Mouse (Mus musculus) liver, embryonic 14.5 days (tissue): ENCODE measurements around the gene Plekhb1.

ENCODE experiments used
- CTCF ChIP-seq: IDR thresholded peaks from 2 replicates; pipeline ENCODE4 v1.5.1; 2016; ENCODE audit warnings: antibody characterized with exemption, low read depth, control low read depth
- EP300 ChIP-seq: IDR thresholded peaks from 2 replicates; pipeline ENCODE4 v1.6.1; 2016; ENCODE audit warnings: antibody characterized with exemption, low read depth

DNA sequence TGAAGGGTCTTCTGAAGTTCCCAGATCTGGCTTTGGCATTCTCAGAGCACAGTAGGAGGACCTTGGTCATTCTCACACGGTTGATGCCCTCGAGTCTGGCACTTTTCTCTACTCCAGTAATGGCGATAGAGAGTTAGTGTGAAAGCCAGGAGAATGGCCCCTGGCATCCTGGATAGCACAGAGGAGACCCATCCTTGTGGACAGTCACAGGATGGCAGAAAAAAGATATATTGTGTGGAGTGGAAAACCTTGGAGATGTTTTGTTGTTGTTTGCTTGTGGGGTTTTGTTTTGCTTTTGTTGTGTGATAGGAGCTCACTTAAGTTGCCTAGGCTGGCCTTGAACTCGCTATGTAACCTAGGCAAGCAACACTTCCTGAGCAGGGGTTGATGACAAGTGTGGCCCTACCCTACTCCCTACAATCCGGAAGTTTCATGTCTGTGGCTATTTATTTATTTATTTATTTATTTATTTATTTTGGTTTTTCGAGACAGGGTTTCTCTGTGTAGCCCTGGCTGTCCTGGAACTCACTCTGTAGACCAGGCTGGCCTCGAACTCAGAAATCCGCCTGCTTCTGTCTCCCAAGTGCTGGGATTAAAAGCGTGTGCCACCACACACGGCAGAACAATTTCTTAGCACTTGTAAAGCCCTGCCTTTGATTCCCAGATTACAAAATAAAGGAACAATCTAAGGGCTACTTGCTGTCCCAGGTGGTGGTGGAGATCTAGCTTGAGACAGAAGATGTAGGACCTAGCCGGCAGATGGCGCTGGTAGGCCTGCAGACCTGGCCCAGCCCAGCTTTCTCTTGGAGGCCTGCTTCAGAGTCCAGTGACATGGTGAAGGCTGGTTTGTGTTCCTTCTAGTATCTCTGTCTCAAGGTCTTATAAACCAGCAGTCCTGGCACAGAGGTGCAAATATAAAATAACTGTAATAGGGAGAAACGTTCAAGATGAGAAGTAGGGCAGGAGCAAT is 23.1 kb upstream of the Plekhb1 start:
- TF ChIP-seq CTCF, result peak; percentile 97
- no peak for TF ChIP-seq EP300
